Comparison of ENCODE assay signal across 10 mouse cellular contexts in the genomic region with DNA sequence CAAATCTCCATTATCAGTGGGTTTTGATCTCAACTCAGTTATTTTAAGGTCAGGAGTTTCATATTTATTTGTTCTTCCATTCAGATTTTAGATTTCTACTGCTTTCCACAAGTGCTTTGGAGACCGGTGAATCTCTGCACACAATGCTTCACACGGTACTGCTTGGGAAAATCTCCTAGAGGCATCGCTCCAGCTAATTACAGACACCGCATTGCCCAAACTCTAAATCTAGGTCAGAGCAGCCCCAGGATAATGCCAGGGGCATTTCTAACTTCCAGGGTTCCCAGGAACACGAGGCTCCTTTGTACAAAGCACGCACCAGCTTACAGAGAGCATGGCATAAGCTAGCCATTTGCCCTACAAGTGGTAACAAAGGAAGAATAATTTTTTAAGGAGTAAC. TPM values are rescaled to one million over a fixed set of nuclear protein-coding genes. Genes with fewer than 3 reads are reported as not detected.
A peak's percentile ranks its signal among the peaks of the same experiment; 100 is the strongest.
DNase-seq lines count a peak whose midpoint lies in the region; ATAC-seq lines count a peak whose summit lies in the region.
"Had no signal": no experiment of that assay in that cellular context is flagged by ENCODE, and none has a peak within 500 bp of the region (broad histone marks: within the 10 kb centered on the region; RNA-seq: fewer than 3 reads in every experiment).

No protein-coding gene starts in this region.

- peaks cover 11% of the 10 kb centered on the region; the same call in 1 of the 2 replicates for H3K27me3 ChIP-seq in midbrain, embryonic 13.5 days
- H3K27me3 ChIP-seq in midbrain, embryonic 15.5 days (replicated peaks): no peaks in the 10 kb centered on the region
- no peaks in the 10 kb centered on the region for H3K27me3 ChIP-seq in forebrain, embryonic 13.5 days

- peaks cover 23% of the 10 kb centered on the region for H3K4me1 ChIP-seq in midbrain, embryonic 13.5 days (replicated peaks)
- H3K4me1 ChIP-seq in midbrain, embryonic 15.5 days: peaks cover 27% of the 10 kb centered on the region
- H3K4me1 ChIP-seq in forebrain, embryonic 13.5 days: peaks cover 28% of the 10 kb centered on the region

- WGBS in midbrain, embryonic 13.5 days: 68% methylated on average over 6 of the region's 6 CpGs
- WGBS in midbrain, embryonic 15.5 days: 54% methylated on average over 6 of the region's 6 CpGs
- 59% methylated on average over 6 of the region's 6 CpGs for WGBS in forebrain, embryonic 13.5 days

- H3K27ac ChIP-seq in midbrain, embryonic 13.5 days: peak overlapping the region; percentile 36; the same call in 1 of the 2 replicates
- no peak overlapping the region for H3K27ac ChIP-seq in midbrain, embryonic 15.5 days
- peak overlapping the region; percentile 19; the same call in 1 of the 2 replicates for H3K27ac ChIP-seq in forebrain, embryonic 13.5 days
- H3K27ac ChIP-seq: limb, embryonic 13.5 days had no signal

- no peak overlapping the region for H3K4me3 ChIP-seq in midbrain, embryonic 13.5 days (replicated peaks)
- no peak overlapping the region for H3K4me3 ChIP-seq in midbrain, embryonic 15.5 days
- no peak overlapping the region for H3K4me3 ChIP-seq in forebrain, embryonic 13.5 days
- H3K4me3 ChIP-seq: erythroblast, embryonic 14.5 days; limb, embryonic 13.5 days had no signal

- H3K36me3 ChIP-seq in midbrain, embryonic 13.5 days: no peaks in the 10 kb centered on the region
- no peaks in the 10 kb centered on the region for H3K36me3 ChIP-seq in midbrain, embryonic 15.5 days (replicated peaks)
- H3K36me3 ChIP-seq in forebrain, embryonic 13.5 days (ENCODE audit: poor library complexity, severe bottlenecking): 0 out of 2 replicates have a peak, but pooled peaks cover 4% of the 10 kb centered on the region
- H3K36me3 ChIP-seq: limb, embryonic 13.5 days had no signal

- no peak for ATAC-seq in midbrain, embryonic 13.5 days
- no peak for ATAC-seq in midbrain, embryonic 15.5 days (replicated peaks)
- no peak for ATAC-seq in forebrain, embryonic 13.5 days

- no peak overlapping the region for H3K4me2 ChIP-seq in midbrain, embryonic 13.5 days (replicated peaks)
- no peak overlapping the region for H3K4me2 ChIP-seq in midbrain, embryonic 15.5 days
- H3K4me2 ChIP-seq in forebrain, embryonic 13.5 days: 0 out of 2 replicates have a peak overlapping the region, but pooled peaks have one; percentile 4
- H3K4me2 ChIP-seq: limb, embryonic 13.5 days had no signal

- no peak overlapping the region for H3K9ac ChIP-seq in midbrain, embryonic 13.5 days (replicated peaks)
- no peak overlapping the region for H3K9ac ChIP-seq in midbrain, embryonic 15.5 days
- H3K9ac ChIP-seq in forebrain, embryonic 13.5 days: peak overlapping the region; percentile 12; the same call in 1 of the 2 replicates
- H3K9ac ChIP-seq: limb, embryonic 13.5 days had no signal

- peak; percentile 50 to 51 for DNase-seq in cerebellum, postnatal 10 days
- DNase-seq in retina, postnatal 1 day: peak; percentile 82
- no peak for DNase-seq in kidney, postnatal 14 days
- DNase-seq in layer of hippocampus, postnatal 36 days: no peak
- DNase-seq: lung, postnatal 36 days had no signal

- peaks cover 6% of the 10 kb centered on the region for H3K9me3 ChIP-seq in midbrain, embryonic 13.5 days
- no peaks in the 10 kb centered on the region for H3K9me3 ChIP-seq in midbrain, embryonic 15.5 days
- H3K9me3 ChIP-seq in forebrain, embryonic 13.5 days (replicated peaks): peaks cover 7% of the 10 kb centered on the region
- H3K9me3 ChIP-seq: limb, embryonic 13.5 days had no signal

RNA-seq across cellular contexts. Expression of a gene that starts 5.8 kb away (rescaled TPM):
- 9.2 and 9.8 TPM in 2 replicates for polyA plus RNA-seq in midbrain, embryonic 13.5 days (2015; fragmentation: Nextera tagmentation; extraction: Ambion mirVana)
- 9.7 and 10.1 TPM in 2 replicates for polyA plus RNA-seq in midbrain, embryonic 15.5 days (2015; fragmentation: Nextera tagmentation; extraction: Ambion mirVana)
- 9.0 and 9.8 TPM in 2 replicates for polyA plus RNA-seq in forebrain, embryonic 13.5 days (2015; fragmentation: Nextera tagmentation; extraction: Ambion mirVana)
- total RNA-seq in layer of hippocampus, postnatal 36 days (2021): 10 to 100 TPM; 12.8 to 13.0 TPM

RNA-seq across cellular contexts. Expression of a gene that starts 20.7 kb away (rescaled TPM):
- 1.2 and 1.3 TPM in 2 replicates for polyA plus RNA-seq in midbrain, embryonic 13.5 days (2015; fragmentation: Nextera tagmentation; extraction: Ambion mirVana)
- polyA plus RNA-seq in midbrain, embryonic 15.5 days (2015; fragmentation: Nextera tagmentation; extraction: Ambion mirVana): 1.1 and 1.7 TPM in 2 replicates
- polyA plus RNA-seq in forebrain, embryonic 13.5 days (2015; fragmentation: Nextera tagmentation; extraction: Ambion mirVana): 2.1 and 2.8 TPM in 2 replicates
- total RNA-seq in layer of hippocampus, postnatal 36 days (2021): not detected
- polyA plus RNA-seq: erythroblast, embryonic 14.5 days had no signal

Comparison
In these comparisons a context has a peak if more than half of its experiments do, and no peak if none do; other contexts are left out.
1. DNase-seq: peak in cerebellum, postnatal 10 days (2 of 2) and retina, postnatal 1 day (single experiment); none in kidney, postnatal 14 days (single experiment) and layer of hippocampus, postnatal 36 days (0 of 2).